Mouse (Mus musculus): ENCODE measurements around the gene Stat2. TPM values are rescaled to one million over a fixed set of nuclear protein-coding genes. Genes with fewer than 3 reads are reported as not detected.
"Not testable (repeated sequence)": the region's sequence is repeated elsewhere in the genome, so short reads cannot be mapped to it uniquely, and the experiment has no call there.

Stat2 gene
- polyA plus RNA-seq, 1 experiment, result 34.4 TPM

DNA sequence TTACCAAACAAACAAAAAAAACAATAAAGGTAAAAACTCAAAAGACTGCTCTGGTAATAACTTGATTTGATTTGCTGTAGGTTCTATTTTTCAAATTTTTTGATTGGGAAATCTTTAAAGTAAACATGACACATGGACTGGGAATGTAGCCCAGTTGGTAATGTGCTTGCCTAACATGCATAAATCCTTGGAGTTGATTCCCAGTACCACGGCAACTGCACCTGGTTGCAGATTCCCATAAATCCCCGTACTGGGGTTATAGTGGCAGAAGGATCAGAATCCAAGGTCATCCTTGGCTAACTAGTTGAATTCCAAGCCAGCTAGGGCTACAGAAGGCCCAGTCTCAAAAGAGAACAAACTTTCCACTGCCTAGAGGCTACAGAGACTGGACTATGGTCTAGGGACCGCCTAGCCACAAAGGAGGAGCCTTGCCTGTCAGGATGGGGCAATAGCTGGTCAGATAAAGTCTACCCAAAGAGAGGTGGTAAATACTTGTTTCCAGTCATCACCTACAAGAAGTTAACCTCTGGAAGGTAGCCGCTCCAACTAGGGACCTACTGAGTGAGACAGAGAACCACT lies 16.6 kb upstream of the Stat2 start, which contains the start of gene Apon:
Gene Apon (plus strand): TSS at position 420 of the 579 bp plus-strand sequence.
- TF ChIP-seq POLR2A (IDR thresholded peaks at IDR 0.05; ENCODE audit: borderline replicate concordance, extremely low read depth, low read depth, low read length), result no peak
- TF ChIP-seq CTCF (IDR thresholded peaks at IDR 0.05; ENCODE audit: insufficient read depth, low read length), result no peak
- WGBS, result 67% methylated on average over 4 of the region's 4 CpGs
- H3K4me3 ChIP-seq (replicated peaks; ENCODE audit: extremely low read depth, low read depth, low read length), result no peak within 1 kb of the TSS
- no peak for DNase-seq
- H3K4me1 ChIP-seq (ENCODE audit: control insufficient read depth, insufficient read depth, low read length), result no peaks in the 10 kb centered on the region

- 80% methylated on average over 8 of the region's 8 CpGs for WGBS
- no peak for DNase-seq
- Histone ChIP-seq H3K4me1 (ENCODE audit: control insufficient read depth, insufficient read depth, low read length) (no peaks in the 10 kb centered on the region), H3K4me3 (replicated peaks; ENCODE audit: extremely low read depth, low read depth, low read length) (no peak overlapping the region)
- no peak for TF ChIP-seq CTCF (IDR thresholded peaks at IDR 0.05; ENCODE audit: insufficient read depth, low read length)
- TF ChIP-seq POLR2A (IDR thresholded peaks at IDR 0.05; ENCODE audit: borderline replicate concordance, extremely low read depth, low read depth, low read length), result no peak
Measured at GRCm38 (mm10) chr10:128255925-128256324, 14.4 kb upstream of the Stat2 start.

DNA sequence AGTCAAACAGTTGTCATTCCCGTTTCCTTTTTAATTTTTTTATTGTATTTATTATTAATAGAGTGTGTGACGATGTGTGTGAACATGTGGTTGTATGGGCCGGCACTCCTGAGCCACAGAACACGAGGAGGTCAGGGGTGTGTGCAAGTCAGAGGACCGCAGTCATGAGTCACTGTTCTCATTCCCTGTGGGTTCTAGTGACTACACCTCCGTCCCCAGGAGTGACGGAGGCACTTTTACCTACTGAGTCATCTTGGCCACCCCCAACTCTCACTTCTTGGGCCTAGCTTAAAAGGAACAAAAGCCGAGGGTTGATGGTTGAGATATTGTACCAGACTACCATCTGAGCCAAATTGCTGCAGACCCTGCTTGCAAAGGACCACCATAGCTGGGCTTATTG lies 14.0 kb upstream of the Stat2 start:
- DNase-seq, result no peak
- Histone ChIP-seq H3K4me1 (ENCODE audit: control insufficient read depth, insufficient read depth, low read length) (no peaks in the 10 kb centered on the region), H3K4me3 (replicated peaks; ENCODE audit: extremely low read depth, low read depth, low read length) (no peak overlapping the region)
- no peak for TF ChIP-seq POLR2A (IDR thresholded peaks at IDR 0.05; ENCODE audit: borderline replicate concordance, extremely low read depth, low read depth, low read length)
- no peak for TF ChIP-seq CTCF (IDR thresholded peaks at IDR 0.05; ENCODE audit: insufficient read depth, low read length)
- WGBS, result 74% methylated on average over 8 of the region's 8 CpGs

- DNase-seq, result no peak
- TF ChIP-seq POLR2A (IDR thresholded peaks at IDR 0.05; ENCODE audit: borderline replicate concordance, extremely low read depth, low read depth, low read length) (no peak), CTCF (IDR thresholded peaks at IDR 0.05; ENCODE audit: insufficient read depth, low read length) (no peak)
- 56% methylated on average over 4 of the region's 4 CpGs for WGBS
- no peaks in the 10 kb centered on the region for H3K4me1 ChIP-seq (ENCODE audit: control insufficient read depth, insufficient read depth, low read length)
- no peak overlapping the region for H3K4me3 ChIP-seq (replicated peaks; ENCODE audit: extremely low read depth, low read depth, low read length)
Measured at GRCm38 (mm10) chr10:128258953-128259352, 11.4 kb upstream of the Stat2 start.

GRCm38 (mm10) chr10:128259946-128260345 lies 10.4 kb upstream of the Stat2 start:
- WGBS, result 88% methylated on average over 5 of the region's 5 CpGs

GRCm38 (mm10) chr10:128260376-128260775 lies 10.0 kb upstream of the Stat2 start:
- H3K4me1 ChIP-seq (ENCODE audit: control insufficient read depth, insufficient read depth, low read length); H3K4me3 ChIP-seq (replicated peaks; ENCODE audit: extremely low read depth, low read depth, low read length); DNase-seq: not testable (repeated sequence)
- 81% methylated on average over 7 of the region's 7 CpGs for WGBS

More at GRCm38 (mm10) chr10:128259946-128260345, 10.4 kb upstream of the Stat2 start:
- Histone ChIP-seq H3K4me1 (ENCODE audit: control insufficient read depth, insufficient read depth, low read length) (no peaks in the 10 kb centered on the region), H3K4me3 (replicated peaks; ENCODE audit: extremely low read depth, low read depth, low read length) (no peak overlapping the region)
- DNase-seq, result no peak
- TF ChIP-seq CTCF (IDR thresholded peaks at IDR 0.05; ENCODE audit: insufficient read depth, low read length), result no peak
- no peak for TF ChIP-seq POLR2A (IDR thresholded peaks at IDR 0.05; ENCODE audit: borderline replicate concordance, extremely low read depth, low read depth, low read length)

- no peaks in the 10 kb centered on the region for H3K4me1 ChIP-seq (ENCODE audit: control insufficient read depth, insufficient read depth, low read length)
- no peak for TF ChIP-seq POLR2A (IDR thresholded peaks at IDR 0.05; ENCODE audit: borderline replicate concordance, extremely low read depth, low read depth, low read length)
- no peak for TF ChIP-seq CTCF (IDR thresholded peaks at IDR 0.05; ENCODE audit: insufficient read depth, low read length)
- WGBS, result 68% methylated on average over 22 of the region's 22 CpGs
- no peak for DNase-seq
- no peak overlapping the region for H3K4me3 ChIP-seq (replicated peaks; ENCODE audit: extremely low read depth, low read depth, low read length)
Measured at GRCm38 (mm10) chr10:128262300-128262699, 8.1 kb upstream of the Stat2 start.

- DNase-seq, result no peak
- no peaks in the 10 kb centered on the region for H3K4me1 ChIP-seq (ENCODE audit: control insufficient read depth, insufficient read depth, low read length)
- no peak for TF ChIP-seq POLR2A (IDR thresholded peaks at IDR 0.05; ENCODE audit: borderline replicate concordance, extremely low read depth, low read depth, low read length)
- TF ChIP-seq CTCF (IDR thresholded peaks at IDR 0.05; ENCODE audit: insufficient read depth, low read length), result no peak
- H3K4me3 ChIP-seq (replicated peaks; ENCODE audit: extremely low read depth, low read depth, low read length), result no peak overlapping the region
- 75% methylated on average over 6 of the region's 6 CpGs for WGBS
Measured at GRCm38 (mm10) chr10:128263393-128264310, 6.7 kb upstream of the Stat2 start.

DNA sequence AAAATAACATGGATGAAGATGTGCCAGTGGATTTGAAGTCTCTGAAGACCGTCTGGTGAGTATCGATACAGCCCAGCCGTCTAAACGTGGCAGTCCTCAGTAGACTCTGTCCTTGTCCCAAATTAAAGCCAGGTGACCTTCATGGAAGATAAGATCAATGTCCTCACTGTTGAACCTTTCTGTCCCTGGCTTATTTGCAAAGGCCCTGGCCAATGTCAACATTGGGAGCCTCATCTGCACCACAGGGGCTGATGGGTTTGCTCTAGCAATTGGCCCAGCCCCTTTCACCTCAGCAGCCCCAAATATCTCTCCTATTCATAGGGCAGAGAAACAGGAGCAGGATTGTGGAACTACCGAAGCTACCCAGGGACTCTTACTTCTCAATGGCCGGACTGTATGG lies 2.0 kb upstream of the Stat2 start, which contains the start of gene Apof:
Gene Apof (plus strand): TSS at position 301 of the 400 bp plus-strand sequence.
- TF ChIP-seq CTCF (IDR thresholded peaks at IDR 0.05; ENCODE audit: insufficient read depth, low read length) (no peak), POLR2A (IDR thresholded peaks at IDR 0.05; ENCODE audit: borderline replicate concordance, extremely low read depth, low read depth, low read length) (no peak)
- no peak within 1 kb of the TSS for H3K4me3 ChIP-seq (replicated peaks; ENCODE audit: extremely low read depth, low read depth, low read length)
- DNase-seq, result no peak
- WGBS, result 85% methylated on average over 6 of the region's 6 CpGs
- no peaks in the 10 kb centered on the region; the same call in 1 of the 2 replicates for H3K4me1 ChIP-seq (ENCODE audit: control insufficient read depth, insufficient read depth, low read length)
